Mouse (Mus musculus) bone marrow macrophage, adult 2 months (primary cell): ENCODE data around the gene Zfp967.
"Not testable (repeated sequence)": the region's sequence is repeated elsewhere in the genome, so short reads cannot be mapped to it uniquely, and the experiment has no call there.

Experiments
- CTCF ChIP-seq: IDR thresholded peaks from 2 replicates; pipeline ENCODE4 v1.5.1; 2012; ENCODE audit warnings: low read depth, mild to moderate bottlenecking, low read length, moderate library complexity
- POLR2A ChIP-seq: IDR thresholded peaks from 2 replicates; pipeline ENCODE4 v1.6.1; 2012; ENCODE audit warnings: mild to moderate bottlenecking, low read depth, low read length, borderline replicate concordance

DNA sequence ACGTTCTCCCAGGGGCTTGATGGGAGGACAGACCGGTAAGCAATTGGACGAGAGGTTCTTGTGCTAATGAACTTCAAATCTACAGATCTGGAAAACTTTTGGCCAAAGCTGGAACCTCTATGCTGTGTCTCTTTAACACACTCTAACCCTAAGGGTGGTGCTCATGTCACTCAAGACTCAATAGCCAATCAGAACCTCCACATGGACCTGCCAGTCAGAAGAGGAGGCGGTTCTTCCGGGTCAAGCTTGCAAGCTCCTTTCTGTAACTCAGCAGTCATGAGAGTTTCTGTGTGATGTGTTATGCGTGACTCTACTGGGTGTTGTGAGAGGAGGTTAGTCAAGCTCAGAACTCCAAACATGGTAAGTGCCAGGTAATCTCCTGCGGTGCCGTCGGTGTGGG lies at the start of gene Zfp967:
- not testable (repeated sequence) for TF ChIP-seq POLR2A, CTCF
